Mouse (Mus musculus): ENCODE results near the gene Slc25a3.
A peak's percentile ranks its signal among the peaks of the same experiment; 100 is the strongest.

Slc25a3 gene

GRCm38 (mm10) chr10:91094251-91095104 lies 29.4 kb downstream of the Slc25a3 start:
- DNase-seq (ENCODE audit: low spot score in 2 of 2): no peak

GRCm38 (mm10) chr10:91092812-91093211 lies 31.0 kb downstream of the Slc25a3 start:
- DNase-seq (ENCODE audit: low spot score in 2 of 2): no peak

DNA sequence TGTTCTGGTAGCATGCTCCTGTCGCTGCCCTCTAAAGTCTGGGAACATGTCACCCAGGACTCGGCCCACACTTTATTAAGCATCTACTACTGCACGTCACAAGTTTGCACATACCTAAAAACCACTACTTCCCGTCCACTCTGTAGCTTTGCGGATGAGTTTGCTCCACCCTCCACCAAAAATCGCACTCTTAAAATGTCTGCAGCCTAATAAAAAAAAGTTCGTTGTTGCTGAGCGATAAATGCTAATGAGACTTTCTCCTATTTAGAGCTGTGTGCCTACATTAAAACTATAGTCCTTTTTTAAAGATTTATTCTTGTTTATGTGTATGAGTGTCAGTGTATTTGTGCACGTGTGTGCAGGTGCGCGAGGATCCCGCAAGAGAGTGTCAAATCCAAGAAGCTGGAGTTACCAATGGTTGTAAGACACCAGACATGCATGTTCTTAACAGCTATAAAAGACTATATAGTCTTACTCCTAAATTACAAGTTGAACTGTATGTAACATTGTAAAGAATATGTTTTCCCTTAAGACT lies 40.4 kb downstream of the Slc25a3 start:
- DNase-seq (ENCODE audit: low spot score in 2 of 2): no peak

DNA sequence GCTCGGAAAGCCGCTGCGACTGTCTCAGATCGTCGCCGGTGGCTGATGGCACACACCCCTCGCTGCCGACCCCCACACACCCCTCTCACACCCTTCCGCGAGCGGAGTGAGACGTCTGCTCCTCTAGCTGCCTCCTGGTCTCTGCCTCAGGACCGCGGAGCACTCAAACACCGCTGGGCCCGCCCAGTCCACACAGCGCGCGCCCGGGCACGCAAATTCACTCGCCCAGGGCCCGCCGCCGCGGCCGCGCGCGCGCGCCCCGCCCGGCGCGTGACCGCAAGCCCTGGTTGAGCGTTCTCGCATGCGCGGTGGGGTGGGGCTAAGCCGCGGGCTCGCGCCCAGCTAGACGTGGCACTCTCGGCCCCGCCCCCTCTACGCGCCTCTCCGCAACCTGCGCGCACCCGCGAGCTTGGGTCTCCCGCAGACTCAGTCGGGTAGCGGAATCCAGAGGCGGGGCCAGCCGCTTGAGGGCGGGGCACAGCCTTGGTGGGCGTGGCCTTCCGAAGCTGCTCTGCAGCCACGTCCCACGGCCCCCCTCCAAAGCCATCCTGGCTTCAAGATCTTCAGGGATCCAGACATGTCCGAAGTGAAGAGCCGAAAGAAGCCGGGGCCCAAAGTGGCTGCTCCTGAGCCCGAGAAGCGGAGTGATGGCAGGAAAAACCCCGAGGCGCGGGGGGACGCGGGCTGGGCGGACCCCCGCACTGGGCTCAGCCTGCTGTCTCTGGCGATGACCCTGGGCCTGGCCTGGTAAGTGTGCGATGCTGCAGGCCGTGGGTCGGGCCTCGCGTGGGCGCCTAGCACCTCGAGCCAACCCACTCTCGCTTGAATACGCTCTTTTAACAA lies 41.1 kb downstream of the Slc25a3 start, which contains the start of the genes Apaf1 and Ikbip:
Apaf1 (minus strand) TSS at position 221 of the 843 bp plus-strand sequence.
Ikbip (plus strand) TSS at position 391 of the 843 bp plus-strand sequence.
- peak; percentile 100 for DNase-seq (ENCODE audit: low spot score in 2 of 2)

DNA sequence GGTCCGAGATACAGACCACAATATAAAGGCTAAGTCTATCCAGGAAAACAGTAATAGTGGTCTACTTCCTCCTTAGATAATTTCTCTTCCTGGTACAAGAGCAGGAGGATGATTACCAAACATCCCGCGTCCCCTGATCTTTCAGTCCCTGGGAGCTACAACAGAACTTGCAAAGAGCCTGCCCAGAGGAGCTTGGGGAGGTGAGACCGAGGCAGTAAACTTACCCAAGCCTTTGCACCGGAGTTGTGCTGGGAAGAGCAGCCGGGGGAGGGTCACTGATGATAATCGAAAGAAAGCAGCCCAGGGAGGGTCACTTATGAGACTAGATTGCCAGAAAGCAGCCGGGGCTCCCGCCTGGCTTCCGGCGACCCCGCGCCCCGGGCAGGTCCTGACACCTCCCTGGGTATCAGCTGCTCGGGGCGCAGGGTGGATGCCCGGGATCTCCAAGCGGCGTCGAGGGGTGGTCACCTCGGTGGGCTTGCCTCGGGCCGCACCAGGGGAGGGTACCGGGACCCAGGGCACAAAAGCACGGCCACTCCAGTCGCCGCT lies 41.8 kb downstream of the Slc25a3 start:
- DNase-seq (ENCODE audit: low spot score in 2 of 2): no peak

DNA sequence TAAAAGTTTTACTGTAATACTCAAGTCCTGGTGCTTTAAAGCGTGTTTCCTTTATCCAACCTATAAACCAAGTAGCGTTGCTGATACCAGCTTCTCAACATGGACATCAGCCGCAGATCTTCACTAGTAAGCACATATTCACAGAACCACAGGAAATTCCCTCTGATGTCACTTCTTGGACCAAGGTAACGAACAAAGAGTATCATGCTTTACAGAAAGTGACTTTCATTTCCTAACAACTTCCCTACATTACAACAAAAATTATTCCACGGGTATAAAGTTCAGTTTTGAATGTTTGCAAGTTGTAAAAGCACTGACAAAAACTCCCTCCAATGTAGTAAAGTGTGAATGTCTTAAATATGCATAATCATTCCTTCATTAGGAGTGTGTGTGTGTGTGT lies 43.3 kb downstream of the Slc25a3 start:
- DNase-seq (ENCODE audit: low spot score in 2 of 2): no peak

- DNase-seq (ENCODE audit: low spot score in 2 of 2): no peak
Observed at GRCm38 (mm10) chr10:91076667-91077066, 47.2 kb downstream of the Slc25a3 start.

GRCm38 (mm10) chr10:91073345-91073744 lies 50.5 kb downstream of the Slc25a3 start:
- DNase-seq (ENCODE audit: low spot score in 2 of 2): no peak

DNA sequence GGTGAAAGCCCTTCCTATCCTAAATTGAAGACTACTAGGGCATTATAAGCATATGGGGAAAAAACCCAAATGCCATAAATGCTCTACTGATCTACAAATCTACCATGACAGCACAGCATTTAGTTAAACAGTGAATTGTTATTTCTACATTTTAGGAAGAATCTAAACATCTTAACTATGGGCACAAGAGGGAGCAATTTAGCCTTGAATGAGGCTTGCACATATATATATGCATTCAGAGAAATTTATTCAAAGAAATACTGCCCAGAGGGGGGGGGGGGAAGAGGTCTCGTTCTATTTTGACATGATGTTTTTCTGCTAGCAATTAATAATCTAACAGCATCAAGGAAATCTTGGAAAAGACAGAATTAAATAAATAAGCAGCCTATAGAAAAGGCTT lies 52.1 kb downstream of the Slc25a3 start:
- DNase-seq (ENCODE audit: low spot score in 2 of 2): no peak
